Mouse (Mus musculus): ENCODE data around the gene Myh3.

- TF ChIP-seq CTCF (IDR thresholded peaks at IDR 0.05; ENCODE audit: low read depth) (peak; percentile 78), EP300 (IDR thresholded peaks at IDR 0.05; ENCODE audit: low read depth) (no peak)
Observed at GRCm38 (mm10) chr11:67112019-67112850, 34.1 kb downstream of the Myh3 start.

Measured in liver, embryonic 14.5 days (tissue).